Mouse (Mus musculus) forebrain, postnatal 0 days (tissue): ENCODE measurements around the gene Lpgat1. TPM values are rescaled to one million over a fixed set of nuclear protein-coding genes. Genes with fewer than 3 reads are reported as not detected.

ENCODE experiments used
- ATAC-seq: fragments of 200-750 bp; cut with Nextera tagmentation; 2 replicates; pipeline ENCODE4 v1.8.0; 2017; ENCODE audit warnings: mild to moderate bottlenecking, moderate library complexity
- DNase-seq: peaks from one replicate; pipeline ENCODE4 v3.0.0-alpha.2; 2015
- H3K27ac ChIP-seq: fragments of 300-500 bp; sonication (generic); 2 replicates; pipeline ENCODE4 v1.5.1; 2014; ENCODE audit warnings: low read depth, mild to moderate bottlenecking, antibody characterized with exemption, low read length, moderate library complexity, mixed read lengths
- H3K27me3 ChIP-seq: fragments of 300-500 bp; sonication (generic); 2 replicates; pipeline ENCODE4 v1.6.1; 2014; ENCODE audit warnings: mild to moderate bottlenecking, low read length, mixed read lengths; ENCODE audit not compliant: insufficient read depth
- H3K36me3 ChIP-seq: fragments of 300-500 bp; sonication (generic); 2 replicates; pipeline ENCODE4 v1.6.1; 2014; ENCODE audit warnings: mild to moderate bottlenecking, moderate library complexity; ENCODE audit not compliant: insufficient read depth
- H3K4me1 ChIP-seq: fragments of 300-500 bp; sonication (generic); 2 replicates; pipeline ENCODE4 v1.6.1; 2014; ENCODE audit warnings: antibody characterized with exemption; ENCODE audit not compliant: insufficient read depth
- H3K4me2 ChIP-seq: fragments of 300-500 bp; sonication (generic); 2 replicates; pipeline ENCODE4 v1.6.1; 2014; ENCODE audit warnings: low read depth, mild to moderate bottlenecking, moderate library complexity
- H3K4me3 ChIP-seq: fragments of 300-500 bp; sonication (generic); 2 replicates; pipeline ENCODE4 v1.5.1; 2014; ENCODE audit warnings: low read depth, low read length, mixed read lengths
- H3K9ac ChIP-seq: fragments of 300-500 bp; sonication (generic); 2 replicates; pipeline ENCODE4 v1.6.1; 2014; ENCODE audit warnings: mild to moderate bottlenecking
- H3K9me3 ChIP-seq: fragments of 300-500 bp; sonication (generic); 2 replicates; pipeline ENCODE4 v1.6.1; 2016; ENCODE audit warnings: low read length
- CTCF ChIP-seq: sonication (generic); IDR thresholded peaks from 2 replicates; pipeline ENCODE4 v1.5.1; 2016; ENCODE audit warnings: antibody characterized with exemption, control low read depth, low read depth
- WGBS: fragments of 180-500 bp; shearing (Covaris S2); extraction: QIAGEN DNeasy Blood & Tissue Kit; methylation state at CpG from one replicate; pipeline ENCODE4 v1.1.7; 2014; 5-methylcytosine and 5-hydroxymethylcytosine counted together
- polyA plus RNA-seq: library from polyadenylated mRNA; unstranded; fragments of >200 nt; fragmentation: Nextera tagmentation; extraction: Ambion mirVana; gene quantifications from 2 replicates; pipeline ENCODE4 v1.2.1, GENCODE M21; 2015
- total RNA-seq: library from RNA; depleted of rRNA; stranded (reverse); fragments of >200 nt; gene quantifications from 2 replicates; pipeline ENCODE4 v1.2.3, GENCODE M21; 2014

The Lpgat1 gene
- total and polyA plus RNA-seq, 2 experiments from 2014 or later = 46.6 to 73.8 TPM

DNA sequence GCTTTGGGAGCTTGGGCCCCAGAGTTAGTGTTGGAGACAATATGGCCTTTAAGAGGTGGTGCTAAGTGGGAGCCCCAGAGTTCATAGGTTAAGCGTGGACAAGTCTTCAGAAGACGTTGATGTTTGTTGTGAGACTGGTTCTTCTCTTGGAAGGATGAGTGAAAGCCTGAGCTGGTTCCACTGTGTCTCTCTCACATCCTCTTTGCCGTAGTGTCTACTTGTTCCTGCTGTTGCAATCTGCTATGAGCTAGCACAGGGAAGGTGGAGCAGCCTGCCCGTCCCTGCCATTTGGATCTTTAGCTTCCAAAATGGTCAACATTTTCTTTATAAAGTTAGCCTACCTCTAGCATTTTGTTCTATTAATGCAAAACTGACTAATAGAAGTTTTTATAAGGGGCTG lies 16.2 kb downstream of the Lpgat1 start:
- 94% methylated on average over 4 of the region's 4 CpGs for WGBS
- Histone ChIP-seq H3K4me3 (no peak overlapping the region), H3K4me1 (no peaks in the 10 kb centered on the region), H3K4me2 (no peak overlapping the region), H3K27ac (no peak overlapping the region), H3K27me3 (no peaks in the 10 kb centered on the region), H3K9ac (no peak overlapping the region), H3K36me3 (no peaks in the 10 kb centered on the region), H3K9me3 (no peaks in the 10 kb centered on the region)
- TF ChIP-seq CTCF = no peak
- DNase-seq (no peak), ATAC-seq (no peak)

DNA sequence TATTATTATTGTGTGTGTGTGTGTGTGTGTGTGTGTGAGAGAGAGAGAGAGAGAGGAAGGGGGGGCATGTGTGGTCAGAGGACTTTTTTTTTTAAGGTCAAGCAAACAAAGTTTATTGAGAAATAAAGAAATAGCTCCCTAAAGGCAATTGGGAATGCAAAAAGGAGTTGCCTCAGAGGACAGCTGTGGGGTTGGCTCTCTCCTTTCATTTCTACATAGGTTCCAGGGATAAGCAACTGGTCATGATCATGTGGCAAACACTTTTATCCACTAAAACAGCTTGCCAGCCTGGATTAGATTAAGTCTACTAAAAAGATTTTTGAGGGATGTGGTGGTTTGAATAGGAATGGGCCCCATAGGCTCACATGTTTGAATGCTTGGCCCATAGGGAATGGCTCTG lies 18.8 kb downstream of the Lpgat1 start:
- Histone ChIP-seq H3K36me3 (no peaks in the 10 kb centered on the region), H3K4me1 (no peaks in the 10 kb centered on the region), H3K4me2 (no peak overlapping the region), H3K9me3 (no peaks in the 10 kb centered on the region), H3K4me3 (no peak overlapping the region), H3K27ac (no peak overlapping the region), H3K9ac (no peak overlapping the region), H3K27me3 (no peaks in the 10 kb centered on the region)
- no peak for TF ChIP-seq CTCF
- no peak for ATAC-seq
- DNase-seq = no peak

DNA sequence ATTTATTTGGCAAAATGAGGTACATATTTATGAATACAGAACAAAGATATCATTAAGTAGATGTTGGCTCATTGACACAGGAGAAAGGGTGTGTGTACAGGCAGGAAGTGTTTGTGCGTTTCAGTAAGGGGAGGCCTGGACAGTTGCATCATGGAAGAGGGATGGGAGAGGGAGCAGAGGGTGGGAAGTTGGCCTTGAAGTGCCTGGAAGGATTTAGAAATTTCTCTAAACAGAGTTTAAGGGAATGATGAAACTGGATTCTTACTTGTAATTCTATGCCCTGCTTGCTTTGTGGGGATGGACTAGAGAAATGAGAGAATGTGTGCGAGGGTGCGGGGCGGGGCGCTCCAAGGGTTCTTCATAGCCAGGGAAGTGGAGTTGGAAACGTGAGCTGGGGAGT lies 20.2 kb downstream of the Lpgat1 start:
- no peak for DNase-seq
- Histone ChIP-seq H3K36me3 (no peaks in the 10 kb centered on the region), H3K27ac (no peak overlapping the region), H3K27me3 (no peaks in the 10 kb centered on the region), H3K9ac (no peak overlapping the region), H3K4me1 (no peaks in the 10 kb centered on the region), H3K4me3 (no peak overlapping the region), H3K4me2 (no peak overlapping the region), H3K9me3 (no peaks in the 10 kb centered on the region)
- TF ChIP-seq CTCF = no peak
- no peak for ATAC-seq
- 89% methylated on average over 6 of the region's 6 CpGs for WGBS

DNA sequence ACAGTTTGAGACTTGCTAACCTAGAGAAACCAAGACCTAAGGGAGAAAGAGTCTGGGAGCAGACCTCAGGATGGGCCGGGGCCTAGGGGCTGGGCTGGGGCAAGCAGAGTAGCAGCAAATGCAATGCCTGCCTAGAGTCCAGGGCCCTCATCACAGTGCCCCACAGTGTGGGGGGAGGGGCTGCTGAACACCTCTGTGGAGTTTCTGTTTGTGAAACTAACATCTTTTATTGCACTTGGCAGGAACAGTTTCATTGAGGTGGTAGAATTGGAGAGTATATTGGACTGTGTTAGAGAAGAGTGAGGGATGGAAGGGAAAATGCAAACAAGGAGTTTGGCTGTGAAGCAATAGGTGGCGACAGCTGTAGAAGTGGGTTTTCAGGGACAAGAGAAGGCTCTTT lies 21.1 kb downstream of the Lpgat1 start:
- ATAC-seq = no peak
- no peaks in the 10 kb centered on the region for H3K27me3 ChIP-seq
- no peak overlapping the region for H3K4me3 ChIP-seq
- no peak for TF ChIP-seq CTCF
- no peaks in the 10 kb centered on the region for H3K4me1 ChIP-seq
- H3K36me3 ChIP-seq = no peaks in the 10 kb centered on the region
- DNase-seq = no peak
- H3K9me3 ChIP-seq = no peaks in the 10 kb centered on the region
- H3K4me2 ChIP-seq = no peak overlapping the region
- H3K9ac ChIP-seq = no peak overlapping the region
- WGBS = 89% methylated on average over 2 of the region's 2 CpGs
- H3K27ac ChIP-seq = no peak overlapping the region

DNA sequence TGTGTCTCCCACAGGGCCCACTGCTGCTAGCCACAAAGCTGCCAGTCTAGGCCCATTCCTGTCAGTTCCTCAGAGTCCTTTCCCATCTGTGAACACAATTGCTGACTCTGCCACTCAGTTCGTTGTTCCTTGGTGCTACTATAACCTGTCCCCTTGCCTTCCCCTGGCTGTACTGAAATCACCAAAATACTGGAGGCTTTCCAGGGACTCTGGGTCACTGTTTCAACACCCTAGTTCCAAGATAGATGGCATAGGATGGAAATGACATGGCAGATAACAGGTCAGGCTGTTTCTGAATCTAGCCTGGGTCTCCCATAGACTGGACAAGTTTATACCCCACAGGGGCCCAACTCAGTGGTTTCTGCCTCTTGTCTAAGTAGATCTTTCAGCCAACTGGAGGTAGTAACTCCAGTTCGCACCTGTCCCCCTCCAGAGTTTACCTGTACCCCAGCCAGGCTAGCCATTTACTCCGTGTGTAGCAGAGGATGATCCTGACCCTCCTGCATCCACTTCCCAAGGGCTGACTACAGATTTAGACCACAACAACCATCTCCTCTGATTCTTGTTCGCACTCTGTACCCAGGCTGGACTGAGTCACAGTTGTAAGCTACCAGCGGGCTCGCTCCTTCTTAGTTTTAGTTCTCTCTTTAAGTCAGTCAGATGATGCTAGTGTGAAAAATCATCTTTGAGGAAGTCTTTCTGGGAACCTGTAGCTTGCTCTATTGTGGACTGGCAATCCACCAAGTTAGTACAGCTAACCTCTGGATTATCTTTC lies 23.1 kb downstream of the Lpgat1 start:
- 85% methylated on average over 6 of the region's 6 CpGs for WGBS
- H3K27ac ChIP-seq = no peak overlapping the region
- DNase-seq (no peak), ATAC-seq (no peak)
- no peak overlapping the region for H3K4me2 ChIP-seq
- no peaks in the 10 kb centered on the region; the same call in 1 of the 2 replicates for H3K36me3 ChIP-seq
- no peak overlapping the region for H3K9ac ChIP-seq
- no peaks in the 10 kb centered on the region for H3K27me3 ChIP-seq
- no peak overlapping the region for H3K4me3 ChIP-seq
- H3K9me3 ChIP-seq = no peaks in the 10 kb centered on the region
- H3K4me1 ChIP-seq = no peaks in the 10 kb centered on the region
- TF ChIP-seq CTCF = no peak

DNA sequence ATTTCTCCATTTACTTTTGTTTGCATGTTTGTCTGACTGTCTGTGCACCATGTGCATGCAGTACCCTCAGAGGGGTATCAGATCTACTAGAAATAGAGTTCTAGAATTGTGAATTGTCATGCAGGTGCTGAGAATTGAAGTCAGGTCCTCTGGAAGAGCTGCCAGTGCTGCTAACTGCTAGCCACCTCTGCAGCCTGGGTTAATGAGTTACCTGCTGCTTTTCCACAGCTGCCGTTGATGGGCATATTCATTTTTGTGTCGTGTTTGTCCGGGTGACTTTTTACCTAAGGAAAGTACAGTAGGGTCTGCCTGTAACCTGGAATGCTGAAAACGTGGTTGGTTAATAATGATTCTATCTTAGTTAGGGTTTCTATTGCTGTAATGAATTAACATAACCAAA lies 24.0 kb downstream of the Lpgat1 start:
- Histone ChIP-seq H3K4me2 (no peak overlapping the region), H3K36me3 (no peaks in the 10 kb centered on the region; the same call in none of the 2 replicates), H3K27ac (no peak overlapping the region), H3K4me3 (no peak overlapping the region), H3K4me1 (no peaks in the 10 kb centered on the region), H3K9ac (no peak overlapping the region), H3K9me3 (no peaks in the 10 kb centered on the region), H3K27me3 (no peaks in the 10 kb centered on the region)
- 94% methylated on average over 4 of the region's 4 CpGs for WGBS
- no peak for TF ChIP-seq CTCF
- ATAC-seq (no peak), DNase-seq (no peak)

DNA sequence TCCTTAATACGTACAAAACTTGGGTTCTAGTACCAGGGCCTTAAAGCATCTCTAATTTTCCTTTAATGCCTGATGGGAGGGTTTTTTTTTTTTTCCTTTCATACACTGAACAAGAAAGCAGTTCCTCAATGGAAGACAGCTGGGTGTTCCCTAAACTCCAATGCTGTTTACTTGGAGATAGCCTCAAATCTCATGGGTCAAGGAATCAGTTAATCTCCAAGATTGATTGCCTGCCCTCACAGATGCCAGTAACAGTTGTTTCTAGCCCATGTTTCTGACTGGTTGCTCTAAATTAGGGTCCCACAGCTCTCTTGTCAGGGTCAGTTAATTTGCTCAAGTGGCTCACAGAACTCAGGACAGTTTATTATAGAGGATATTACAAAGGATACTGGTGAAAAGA lies 30.8 kb downstream of the Lpgat1 start:
- DNase-seq = no peak
- Histone ChIP-seq H3K4me3 (no peak overlapping the region), H3K36me3 (peaks cover 4% of the 10 kb centered on the region), H3K4me1 (no peaks in the 10 kb centered on the region), H3K4me2 (no peak overlapping the region), H3K9me3 (no peaks in the 10 kb centered on the region), H3K27me3 (no peaks in the 10 kb centered on the region), H3K27ac (no peak overlapping the region), H3K9ac (no peak overlapping the region)
- no peak for TF ChIP-seq CTCF
- 63% methylated on average over 1 of the region's 1 CpGs for WGBS
- ATAC-seq = no peak
